Mouse (Mus musculus) testis, adult 2 months (tissue): ENCODE measurements around the gene Ppp6r1. TPM values are rescaled to one million over a fixed set of nuclear protein-coding genes. Genes with fewer than 3 reads are reported as not detected.
"Not testable (repeated sequence)": the region's sequence is repeated elsewhere in the genome, so short reads cannot be mapped to it uniquely, and the experiment has no call there.

Experiments used
- H3K27ac ChIP-seq: fragments of 200-500 bp; 2 replicates; pipeline ENCODE4 v1.5.1; 2012; ENCODE audit warnings: low read depth, low read length; ENCODE audit not compliant: control insufficient read depth, insufficient read depth
- H3K27me3 ChIP-seq: fragments of 200-500 bp; 2 replicates; pipeline ENCODE4 v1.6.1; 2012; ENCODE audit warnings: mild to moderate bottlenecking, low read length, moderate library complexity; ENCODE audit not compliant: control insufficient read depth, insufficient read depth
- H3K36me3 ChIP-seq: fragments of 200-500 bp; 2 replicates; pipeline ENCODE4 v1.6.1; 2012; ENCODE audit warnings: mild to moderate bottlenecking, low read length; ENCODE audit not compliant: control insufficient read depth, insufficient read depth
- H3K4me1 ChIP-seq: fragments of 200-500 bp; 2 replicates; pipeline ENCODE4 v1.6.1; 2012; ENCODE audit warnings: low read length; ENCODE audit not compliant: control insufficient read depth, insufficient read depth
- H3K4me3 ChIP-seq: fragments of 200-500 bp; 2 replicates; pipeline ENCODE4 v1.5.1; 2012; ENCODE audit warnings: low read depth, mild to moderate bottlenecking, low read length, moderate library complexity, mixed read lengths; ENCODE audit not compliant: control insufficient read depth
- CTCF ChIP-seq: fragments of 200-500 bp; IDR thresholded peaks from 2 replicates; pipeline ENCODE4 v1.5.1; 2012; ENCODE audit warnings: low read depth, mild to moderate bottlenecking, inconsistent platforms, low read length, moderate library complexity; ENCODE audit not compliant: control insufficient read depth, insufficient read depth, insufficient replicate concordance
- POLR2A ChIP-seq: fragments of 200-500 bp; IDR thresholded peaks from 2 replicates; pipeline ENCODE4 v1.6.1; 2012; ENCODE audit warnings: low read depth, mild to moderate bottlenecking, inconsistent platforms, low read length, moderate library complexity; ENCODE audit not compliant: control insufficient read depth
- polyA plus RNA-seq: library from polyadenylated mRNA; depleted of rRNA; stranded (reverse); fragments of >200 nt; gene quantifications from 2 replicates; pipeline ENCODE4 v1.2.3, GENCODE M21; 2012; rRNA removed

The Ppp6r1 gene
- polyA plus RNA-seq, 1 experiment = 137 TPM

- no peaks in the 10 kb centered on the region for H3K36me3 ChIP-seq
- H3K4me3 ChIP-seq = no peak overlapping the region
- no peak for TF ChIP-seq CTCF
- TF ChIP-seq POLR2A = no peak
- no peak overlapping the region for H3K27ac ChIP-seq
- no peaks in the 10 kb centered on the region for H3K27me3 ChIP-seq
- H3K4me1 ChIP-seq = peaks cover 14% of the 10 kb centered on the region
These were observed 44.9 kb downstream of the Ppp6r1 start for GRCm38 (mm10) chr7:4613740-4614403.

GRCm38 (mm10) chr7:4612956-4613355 is 45.9 kb downstream of the Ppp6r1 start:
- TF ChIP-seq POLR2A (no peak), CTCF (no peak)
- no peaks in the 10 kb centered on the region for H3K27me3 ChIP-seq
- H3K4me3 ChIP-seq = no peak overlapping the region
- H3K4me1 ChIP-seq = peaks cover 14% of the 10 kb centered on the region
- no peak overlapping the region for H3K27ac ChIP-seq
- no peaks in the 10 kb centered on the region for H3K36me3 ChIP-seq

- TF ChIP-seq CTCF (no peak), POLR2A (no peak)
- H3K4me3 ChIP-seq = no peak overlapping the region
- H3K4me1 ChIP-seq = peaks cover 14% of the 10 kb centered on the region
- no peaks in the 10 kb centered on the region for H3K27me3 ChIP-seq
- H3K36me3 ChIP-seq = no peaks in the 10 kb centered on the region
- no peak overlapping the region for H3K27ac ChIP-seq
These were observed 46.4 kb downstream of the Ppp6r1 start for GRCm38 (mm10) chr7:4612386-4612785.

GRCm38 (mm10) chr7:4611921-4612341 is 46.9 kb downstream of the Ppp6r1 start:
- no peak overlapping the region for H3K4me3 ChIP-seq
- no peak overlapping the region for H3K27ac ChIP-seq

GRCm38 (mm10) chr7:4611511-4611910 is 47.3 kb downstream of the Ppp6r1 start:
- no peaks in the 10 kb centered on the region for H3K36me3 ChIP-seq
- TF ChIP-seq POLR2A (no peak), CTCF (no peak)
- H3K27me3 ChIP-seq = no peaks in the 10 kb centered on the region
- no peak overlapping the region for H3K27ac ChIP-seq
- peaks cover 14% of the 10 kb centered on the region for H3K4me1 ChIP-seq
- no peak overlapping the region for H3K4me3 ChIP-seq

More at GRCm38 (mm10) chr7:4611921-4612341, 46.9 kb downstream of the Ppp6r1 start:
- Histone ChIP-seq H3K4me1 (peaks cover 14% of the 10 kb centered on the region), H3K36me3 (no peaks in the 10 kb centered on the region), H3K27me3 (no peaks in the 10 kb centered on the region)
- TF ChIP-seq POLR2A (no peak), CTCF (no peak)

GRCm38 (mm10) chr7:4608002-4608401 is 50.8 kb downstream of the Ppp6r1 start:
- peaks cover 14% of the 10 kb centered on the region for H3K4me1 ChIP-seq
- TF ChIP-seq CTCF (no peak), POLR2A (no peak)
- H3K4me3 ChIP-seq = no peak overlapping the region
- H3K36me3 ChIP-seq = no peaks in the 10 kb centered on the region
- H3K27ac ChIP-seq = no peak overlapping the region
- no peaks in the 10 kb centered on the region for H3K27me3 ChIP-seq

GRCm38 (mm10) chr7:4603873-4604272 is 54.9 kb downstream of the Ppp6r1 start, which contains the start of gene Ptprh:
Gene Ptprh, minus strand, starts transcription at chr7:4604041.
- Histone ChIP-seq H3K4me1 (no peaks in the 10 kb centered on the region), H3K27ac (no peak within 1 kb of the TSS), H3K27me3 (no peaks in the 10 kb centered on the region), H3K4me3 (no peak within 1 kb of the TSS), H3K36me3 (no peaks in the 10 kb centered on the region)
- TF ChIP-seq CTCF (no peak), POLR2A (no peak)

GRCm38 (mm10) chr7:4602969-4603368 is 55.9 kb downstream of the Ppp6r1 start:
- Histone ChIP-seq H3K27ac (no peak overlapping the region), H3K4me3 (no peak overlapping the region), H3K27me3 (no peaks in the 10 kb centered on the region), H3K4me1 (no peaks in the 10 kb centered on the region), H3K36me3 (no peaks in the 10 kb centered on the region)
- TF ChIP-seq POLR2A (no peak), CTCF (no peak)

- not testable (repeated sequence) for H3K4me3 ChIP-seq, H3K36me3 ChIP-seq, H3K27ac ChIP-seq, H3K27me3 ChIP-seq, H3K4me1 ChIP-seq
These were observed 61.8 kb downstream of the Ppp6r1 start for GRCm38 (mm10) chr7:4597046-4597445.

Other genes with a start within 250 kb of the Ppp6r1 start
- 2.5 and 4.0 TPM in 2 replicates for gene Rdh13, start 213.4 kb downstream of the Ppp6r1 start, polyA plus RNA-seq
- gene Eps8l1, start 198.3 kb downstream of the Ppp6r1 start, polyA plus RNA-seq = 0.10 and 1.3 TPM in 2 replicates
- 48.5 and 51.6 TPM in 2 replicates for gene Ppp1r12c, start 157.3 kb downstream of the Ppp6r1 start, polyA plus RNA-seq
- 0.62 and 0.77 TPM in 2 replicates for gene Tnnt1, start 142.6 kb downstream of the Ppp6r1 start, polyA plus RNA-seq
- 59.3 TPM in 2 replicates for gene Tnni3, start 134.8 kb downstream of the Ppp6r1 start, polyA plus RNA-seq
- 132 and 148 TPM in 2 replicates for gene Dnaaf3, start 126.6 kb downstream of the Ppp6r1 start, polyA plus RNA-seq
- gene Syt5, start 111.5 kb downstream of the Ppp6r1 start, polyA plus RNA-seq = 4.5 TPM in 2 replicates
- gene Ptprh, start 55.0 kb downstream of the Ppp6r1 start, polyA plus RNA-seq = 1.8 and 2.9 TPM in 2 replicates
- 36.7 and 46.0 TPM in 2 replicates for gene Tmem86b, start 27.6 kb downstream of the Ppp6r1 start, polyA plus RNA-seq
- 64.3 and 65.6 TPM in 2 replicates for gene Hspbp1, start 26.0 kb upstream of the Ppp6r1 start, polyA plus RNA-seq
- gene Brsk1, start 31.6 kb upstream of the Ppp6r1 start, polyA plus RNA-seq = 53.3 and 60.3 TPM in 2 replicates
- gene Tmem150b, start 66.2 kb upstream of the Ppp6r1 start, polyA plus RNA-seq = 0.12 and 0.14 TPM in 2 replicates
- gene Kmt5c, start 81.1 kb upstream of the Ppp6r1 start, polyA plus RNA-seq = 35.7 and 37.0 TPM in 2 replicates
- gene Cox6b2, start 94.1 kb upstream of the Ppp6r1 start, polyA plus RNA-seq = 1,707 and 1,788 TPM in 2 replicates
- 319 and 358 TPM in 2 replicates for gene Fam71e2, start 112.3 kb upstream of the Ppp6r1 start, polyA plus RNA-seq
- gene Il11, start 123.8 kb upstream of the Ppp6r1 start, polyA plus RNA-seq = 15.5 and 17.3 TPM in 2 replicates
- 387 and 534 TPM in 2 replicates for gene Tmem190, start 123.9 kb upstream of the Ppp6r1 start, polyA plus RNA-seq
- 1.1 and 1.6 TPM in 2 replicates for gene Tmem238, start 130.6 kb upstream of the Ppp6r1 start, polyA plus RNA-seq
- 176 and 240 TPM in 2 replicates for gene Rpl28, start 133.9 kb upstream of the Ppp6r1 start, polyA plus RNA-seq
- gene Ube2s, start 153.6 kb upstream of the Ppp6r1 start, polyA plus RNA-seq = 1,069 and 1,189 TPM in 2 replicates
- 21.8 and 24.8 TPM in 2 replicates for gene Shisa7, start 185.7 kb upstream of the Ppp6r1 start, polyA plus RNA-seq
- 4.9 and 6.5 TPM in 2 replicates for gene Isoc2b, start 211.2 kb upstream of the Ppp6r1 start, polyA plus RNA-seq
- 20.2 and 20.9 TPM in 2 replicates for gene Isoc2a, start 218.1 kb upstream of the Ppp6r1 start, polyA plus RNA-seq
- 0.65 and 0.79 TPM in 2 replicates for gene Gm36210, start 247.5 kb upstream of the Ppp6r1 start, polyA plus RNA-seq